Mouse (Mus musculus): ENCODE measurements around the gene Exoc3l2. TPM values are rescaled to one million over a fixed set of nuclear protein-coding genes. Genes with fewer than 3 reads are reported as not detected.

The Exoc3l2 gene
- polyA plus RNA-seq, 1 experiment from 2014 or later: 2.2 TPM

DNA sequence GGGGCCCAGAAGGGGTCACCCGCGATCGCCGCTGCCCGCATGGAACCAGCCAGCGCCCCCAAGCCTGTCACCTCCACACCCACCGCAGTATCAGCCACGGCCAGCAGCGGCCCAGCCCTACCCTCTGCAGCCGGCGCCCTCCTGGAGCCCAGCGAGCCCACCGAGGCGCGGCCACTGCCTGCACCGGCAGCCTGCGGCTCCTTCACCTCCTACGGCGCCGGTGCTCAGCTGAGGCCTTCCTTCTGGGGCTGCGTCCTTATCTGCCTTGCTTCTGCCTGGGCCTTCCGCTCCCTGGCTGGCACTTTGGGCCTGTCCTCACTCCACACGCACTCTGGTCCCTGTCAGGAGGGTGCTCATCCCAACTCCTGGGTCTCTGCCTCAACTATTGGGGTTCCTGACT is 56.9 kb downstream of the Exoc3l2 start:
- peaks cover 9% of the 10 kb centered on the region; the same call in 1 of the 2 replicates for H3K4me1 ChIP-seq (ENCODE audit: insufficient read depth)
- WGBS: 6% methylated on average over 23 of the region's 23 CpGs
- H3K27me3 ChIP-seq (ENCODE audit: insufficient read depth, low read length): peaks cover 78% of the 10 kb centered on the region
- H3K4me2 ChIP-seq: peak overlapping the region; percentile 53
- ATAC-seq (ENCODE audit: insufficient read depth) (no peak), DNase-seq (no peak)
- H3K9me3 ChIP-seq (ENCODE audit: low read depth, low read length): no peaks in the 10 kb centered on the region
- no peak for TF ChIP-seq CTCF (IDR thresholded peaks at IDR 0.05; ENCODE audit: low read depth)
- no peaks in the 10 kb centered on the region for H3K36me3 ChIP-seq (ENCODE audit: insufficient read depth)
- no peak overlapping the region for H3K27ac ChIP-seq (ENCODE audit: low read depth)
- H3K9ac ChIP-seq: peak overlapping the region; percentile 44
- peak overlapping the region; percentile 27 for H3K4me3 ChIP-seq (ENCODE audit: low read depth, low read length)

DNA sequence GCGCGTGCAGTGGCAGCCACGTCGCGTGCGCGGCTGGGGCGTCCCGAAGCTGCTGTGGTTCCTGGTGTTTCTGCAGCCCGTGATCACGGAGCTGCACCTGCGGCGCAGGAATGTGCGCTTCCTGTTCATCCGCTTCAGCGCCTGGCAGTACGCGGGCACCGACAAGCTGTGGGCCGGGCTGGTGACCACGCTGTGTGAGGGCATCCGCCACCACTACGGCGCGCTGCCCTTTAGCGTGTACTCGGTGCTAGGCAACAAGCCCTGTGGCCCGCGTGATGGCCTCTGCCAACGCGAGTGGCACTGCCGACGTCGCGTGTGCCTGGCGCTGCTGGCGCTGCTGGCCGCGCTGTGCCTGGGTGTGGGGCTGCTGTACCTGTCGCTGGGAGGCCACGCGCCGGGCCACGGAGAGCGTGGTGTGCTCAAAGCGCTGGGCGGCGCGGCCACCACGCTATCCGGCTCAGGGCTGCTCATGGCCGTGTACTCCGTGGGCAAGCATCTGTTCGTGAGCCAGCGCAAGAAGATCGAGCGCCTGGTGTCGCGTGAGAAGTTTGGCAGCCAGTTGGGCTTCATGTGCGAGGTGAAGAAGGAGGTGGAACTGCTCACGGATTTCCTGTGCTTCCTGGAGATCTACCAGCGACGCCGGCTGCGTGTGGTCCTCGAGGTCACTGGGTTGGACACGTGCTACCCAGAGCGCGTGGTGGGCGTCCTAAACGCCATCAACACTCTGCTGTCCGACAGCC is 60.1 kb downstream of the Exoc3l2 start:
- no peak; the same call in 1 of the 2 replicates for ATAC-seq (ENCODE audit: insufficient read depth)
- H3K4me3 ChIP-seq (ENCODE audit: low read depth, low read length): peak overlapping the region; percentile 40
- H3K27me3 ChIP-seq (ENCODE audit: insufficient read depth, low read length): peaks cover 71% of the 10 kb centered on the region
- 8% methylated on average over 72 of the region's 72 CpGs for WGBS
- H3K27ac ChIP-seq (ENCODE audit: low read depth): no peak overlapping the region
- peak; percentile 44 for DNase-seq
- peaks cover 9% of the 10 kb centered on the region; the same call in 1 of the 2 replicates for H3K4me1 ChIP-seq (ENCODE audit: insufficient read depth)
- no peak for TF ChIP-seq CTCF (IDR thresholded peaks at IDR 0.05; ENCODE audit: low read depth)
- H3K4me2 ChIP-seq: peak overlapping the region; percentile 78
- H3K9ac ChIP-seq: peak overlapping the region; percentile 29; the same call in 1 of the 2 replicates
- 0 out of 2 replicates have a peak, but pooled peaks cover under 1% of the 10 kb centered on the region for H3K36me3 ChIP-seq (ENCODE audit: insufficient read depth)
- no peaks in the 10 kb centered on the region for H3K9me3 ChIP-seq (ENCODE audit: low read depth, low read length)

- peaks cover 7% of the 10 kb centered on the region; the same call in 1 of the 2 replicates for H3K36me3 ChIP-seq (ENCODE audit: insufficient read depth)
- peak overlapping the region; percentile 78 for H3K4me2 ChIP-seq
- H3K27ac ChIP-seq (ENCODE audit: low read depth): no peak overlapping the region; the same call in 1 of the 2 replicates
- peak overlapping the region; percentile 40 for H3K4me3 ChIP-seq (ENCODE audit: low read depth, low read length)
- 1% methylated on average over 64 of the region's 64 CpGs for WGBS
- peaks cover 64% of the 10 kb centered on the region for H3K27me3 ChIP-seq (ENCODE audit: insufficient read depth, low read length)
- H3K4me1 ChIP-seq (ENCODE audit: insufficient read depth): peaks cover 9% of the 10 kb centered on the region; the same call in 1 of the 2 replicates
- H3K9ac ChIP-seq: peak overlapping the region; percentile 34; the same call in 1 of the 2 replicates
- peak; percentile 83 for DNase-seq
- peak; percentile 81 for TF ChIP-seq CTCF (IDR thresholded peaks at IDR 0.05; ENCODE audit: low read depth)
- H3K9me3 ChIP-seq (ENCODE audit: low read depth, low read length): no peaks in the 10 kb centered on the region
- peak; percentile 68 for ATAC-seq (ENCODE audit: insufficient read depth)
Observed at GRCm38 (mm10) chr7:19523757-19524419, 60.8 kb downstream of the Exoc3l2 start.

DNA sequence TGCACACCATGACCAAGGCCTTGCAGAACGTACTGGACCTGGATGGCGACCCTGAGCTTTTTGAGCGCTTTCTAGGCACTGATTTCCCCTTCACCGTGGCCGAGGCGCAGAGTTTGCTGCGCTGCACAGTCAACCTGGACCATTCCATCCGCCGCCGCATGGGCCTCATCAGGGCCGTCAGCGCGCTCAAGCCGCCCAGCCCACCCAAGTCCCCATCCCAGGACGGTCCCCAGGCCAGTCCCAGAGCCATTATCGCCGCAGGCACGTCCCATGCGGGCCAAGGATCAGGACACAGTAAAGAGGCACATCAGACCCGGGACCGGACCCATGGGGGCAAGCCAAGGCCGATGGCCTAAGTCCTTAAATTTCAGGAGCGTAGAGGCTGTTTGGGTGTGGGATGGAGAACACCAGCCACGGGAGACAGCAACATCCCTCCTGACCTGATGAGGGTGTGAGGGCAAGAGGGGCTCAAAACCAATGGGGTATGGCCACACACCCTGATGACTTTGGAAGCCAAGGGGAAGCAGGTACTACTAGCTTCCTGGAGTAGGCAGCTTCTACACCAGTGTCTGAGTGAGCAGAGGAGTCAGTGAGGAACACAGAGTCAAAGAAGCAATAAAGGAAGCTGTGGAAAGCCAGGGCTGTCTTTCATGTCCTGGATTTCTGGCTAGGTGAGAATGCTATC is 61.4 kb downstream of the Exoc3l2 start:
- peak; percentile 19 for ATAC-seq (ENCODE audit: insufficient read depth)
- peak overlapping the region; percentile 78 for H3K4me2 ChIP-seq
- H3K9ac ChIP-seq: peak overlapping the region; percentile 34; the same call in 1 of the 2 replicates
- peaks cover 57% of the 10 kb centered on the region for H3K27me3 ChIP-seq (ENCODE audit: insufficient read depth, low read length)
- TF ChIP-seq CTCF (IDR thresholded peaks at IDR 0.05; ENCODE audit: low read depth): no peak
- H3K27ac ChIP-seq (ENCODE audit: low read depth): no peak overlapping the region; the same call in 1 of the 2 replicates
- H3K4me3 ChIP-seq (ENCODE audit: low read depth, low read length): peak overlapping the region; percentile 40
- H3K4me1 ChIP-seq (ENCODE audit: insufficient read depth): peaks cover 9% of the 10 kb centered on the region; the same call in 1 of the 2 replicates
- WGBS: 14% methylated on average over 24 of the region's 24 CpGs
- DNase-seq: no peak
- H3K9me3 ChIP-seq (ENCODE audit: low read depth, low read length): no peaks in the 10 kb centered on the region
- H3K36me3 ChIP-seq (ENCODE audit: insufficient read depth): peaks cover 13% of the 10 kb centered on the region

DNA sequence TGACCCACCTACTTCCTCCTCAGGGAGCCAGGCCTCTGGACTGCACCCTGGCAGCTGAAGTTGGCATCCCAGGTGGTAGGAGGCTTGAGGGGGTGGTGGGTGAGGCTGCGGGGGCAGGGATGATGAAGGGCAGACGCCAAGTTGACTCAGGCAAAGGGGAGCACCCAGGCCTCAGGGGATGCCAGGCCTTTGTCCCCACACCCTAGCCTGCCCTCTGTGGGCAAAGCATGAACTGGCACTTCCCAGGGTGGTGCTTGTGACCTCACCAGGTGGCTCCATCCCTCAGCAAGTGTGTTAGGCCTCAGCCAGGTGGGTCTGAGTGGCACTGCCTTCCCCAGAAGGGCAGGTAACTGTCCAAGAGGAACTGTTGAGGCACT is 62.0 kb downstream of the Exoc3l2 start:
- DNase-seq: no peak
- Histone ChIP-seq H3K9me3 (ENCODE audit: low read depth, low read length) (no peaks in the 10 kb centered on the region), H3K4me1 (ENCODE audit: insufficient read depth) (peaks cover 9% of the 10 kb centered on the region; the same call in 1 of the 2 replicates), H3K27ac (ENCODE audit: low read depth) (no peak overlapping the region), H3K36me3 (ENCODE audit: insufficient read depth) (peaks cover 19% of the 10 kb centered on the region), H3K27me3 (ENCODE audit: insufficient read depth, low read length) (peaks cover 53% of the 10 kb centered on the region), H3K4me3 (ENCODE audit: low read depth, low read length) (no peak overlapping the region), H3K9ac (no peak overlapping the region), H3K4me2 (no peak overlapping the region)
- peak; percentile 33; the same call in 1 of the 2 replicates for TF ChIP-seq CTCF (IDR thresholded peaks at IDR 0.05; ENCODE audit: low read depth)
- ATAC-seq (ENCODE audit: insufficient read depth): no peak
- 66% methylated on average over 2 of the region's 2 CpGs for WGBS

GRCm38 (mm10) chr7:19531077-19531476 is 67.9 kb downstream of the Exoc3l2 start:
- no peaks in the 10 kb centered on the region for H3K9me3 ChIP-seq (ENCODE audit: low read depth, low read length)
- ATAC-seq (ENCODE audit: insufficient read depth): no peak
- peaks cover 73% of the 10 kb centered on the region for H3K36me3 ChIP-seq (ENCODE audit: insufficient read depth)
- H3K4me1 ChIP-seq (ENCODE audit: insufficient read depth): no peaks in the 10 kb centered on the region
- 0 out of 2 replicates have a peak, but pooled peaks have one; percentile 25 for TF ChIP-seq CTCF (IDR thresholded peaks at IDR 0.05; ENCODE audit: low read depth)
- H3K4me3 ChIP-seq (ENCODE audit: low read depth, low read length): no peak overlapping the region
- no peak for DNase-seq
- no peak overlapping the region for H3K4me2 ChIP-seq
- no peak overlapping the region for H3K27ac ChIP-seq (ENCODE audit: low read depth)
- no peaks in the 10 kb centered on the region for H3K27me3 ChIP-seq (ENCODE audit: insufficient read depth, low read length)
- H3K9ac ChIP-seq: no peak overlapping the region
- 70% methylated on average over 10 of the region's 10 CpGs for WGBS
